Mouse (Mus musculus): Measurements from ENCODE around the gene Arhgap15.

Gene Arhgap15

GRCm38 (mm10) chr2:44345325-44345945, 596.8 kb downstream of the Arhgap15 start:
- DNase-seq (ENCODE audit: low read depth in 1 of 2, low spot score in 2 of 2): no peak

- no peak for DNase-seq (ENCODE audit: low read depth in 1 of 2, low spot score in 2 of 2)
Measured at GRCm38 (mm10) chr2:44346184-44346583, 597.6 kb downstream of the Arhgap15 start.

DNA sequence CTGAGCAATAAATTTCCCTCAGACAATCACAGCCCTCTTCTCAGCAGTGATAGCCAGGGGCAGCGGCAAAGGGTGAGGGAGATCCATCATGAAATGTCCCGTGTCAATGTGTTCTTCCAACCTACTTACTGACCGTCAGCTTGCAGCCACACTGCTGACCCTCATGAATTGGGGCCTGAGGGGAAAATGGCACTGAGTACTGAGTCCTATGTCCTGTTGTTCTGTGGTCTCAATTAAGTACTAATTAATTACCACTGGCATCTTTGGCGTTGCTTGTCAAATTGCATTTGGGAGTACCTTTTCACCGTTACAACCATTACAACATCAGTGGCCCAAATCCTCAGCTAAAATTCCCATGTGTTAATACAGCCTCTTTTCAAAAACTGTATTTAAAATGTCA, 599.2 kb downstream of the Arhgap15 start:
- no peak for DNase-seq (ENCODE audit: low read depth in 1 of 2, low spot score in 2 of 2)

DNA sequence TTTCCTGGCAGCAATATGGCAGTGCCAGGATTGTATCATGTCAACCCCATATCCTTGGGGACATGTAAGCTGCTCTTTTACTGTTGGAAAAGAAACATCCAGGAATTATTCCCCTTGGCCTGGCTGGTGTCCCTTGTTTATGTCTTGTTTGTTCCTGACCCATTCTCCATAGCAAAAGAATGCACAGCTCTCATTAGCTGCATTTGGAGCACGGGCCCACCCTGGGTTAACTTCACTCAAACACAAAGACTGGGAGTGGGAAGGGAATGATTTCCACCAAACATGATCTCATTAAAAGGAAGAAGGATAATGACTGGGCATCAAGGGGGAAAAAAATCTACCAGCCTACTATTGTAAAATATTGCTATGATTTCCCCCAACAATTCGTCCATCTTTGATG, 600.5 kb downstream of the Arhgap15 start:
- DNase-seq (ENCODE audit: low read depth in 1 of 2, low spot score in 2 of 2): no peak

DNA sequence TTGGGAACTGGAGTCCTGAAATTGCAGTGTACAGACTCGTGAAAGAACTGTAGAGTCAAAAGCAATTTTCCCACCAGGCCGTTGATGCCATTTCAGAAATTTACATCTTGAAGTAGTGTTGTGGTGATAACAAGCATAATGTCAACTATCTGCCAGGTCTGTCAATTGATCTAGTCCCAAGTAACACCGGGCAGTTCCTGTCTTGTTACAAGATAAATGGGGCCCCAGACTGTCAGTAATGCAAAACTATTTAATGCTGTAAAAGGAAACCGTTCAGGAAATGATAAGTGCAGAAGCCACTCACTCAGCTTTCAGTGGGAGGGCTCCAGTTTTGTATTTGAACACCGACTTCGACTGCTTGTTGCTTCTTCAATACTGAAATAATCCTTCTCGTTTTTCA, 604.3 kb downstream of the Arhgap15 start:
- DNase-seq (ENCODE audit: low read depth in 1 of 2, low spot score in 2 of 2): no peak

DNA sequence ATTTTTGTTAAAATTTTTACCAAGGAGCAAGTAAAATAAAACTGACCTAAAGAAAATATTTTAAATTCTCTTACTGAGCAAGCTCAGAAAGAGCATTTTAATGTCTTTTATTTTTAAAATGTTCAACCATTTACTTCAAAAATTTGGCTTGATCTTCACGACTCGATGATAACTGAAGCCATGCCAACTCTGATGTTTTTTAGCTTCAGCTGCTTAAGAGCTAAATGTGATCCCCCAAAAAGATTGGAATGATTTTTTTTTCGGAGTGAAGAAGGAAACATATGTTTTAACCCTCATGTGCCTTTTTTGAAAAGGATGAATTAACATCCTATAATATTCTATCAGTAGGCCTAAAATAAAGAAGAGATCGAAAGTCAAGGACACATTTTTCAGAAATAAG, 605.0 kb downstream of the Arhgap15 start:
- no peak for DNase-seq (ENCODE audit: low read depth in 1 of 2, low spot score in 2 of 2)

- no peak for DNase-seq (ENCODE audit: low read depth in 1 of 2, low spot score in 2 of 2)
Measured at GRCm38 (mm10) chr2:44354786-44355185, 606.2 kb downstream of the Arhgap15 start.

DNA sequence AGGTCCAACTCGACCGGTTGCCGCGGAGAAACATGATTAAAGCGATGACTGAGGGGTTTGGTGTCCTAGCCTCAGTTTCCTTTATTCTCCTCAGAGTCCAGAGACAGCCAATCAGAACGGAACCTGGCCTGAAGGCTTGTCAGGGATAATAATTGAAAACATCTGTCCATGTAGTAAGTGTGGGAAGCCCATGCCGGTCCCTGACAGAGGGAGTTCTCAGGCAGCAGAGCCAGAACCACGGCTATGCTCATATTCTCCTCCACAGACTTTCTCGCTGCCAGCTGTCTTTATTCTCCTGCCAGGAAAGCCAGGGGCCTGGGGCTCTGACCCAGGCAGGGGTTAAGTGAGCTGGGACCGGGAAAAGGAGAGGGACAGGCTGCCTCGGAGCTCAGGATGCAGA, 606.7 kb downstream of the Arhgap15 start:
- no peak for DNase-seq (ENCODE audit: low read depth in 1 of 2, low spot score in 2 of 2)

DNA sequence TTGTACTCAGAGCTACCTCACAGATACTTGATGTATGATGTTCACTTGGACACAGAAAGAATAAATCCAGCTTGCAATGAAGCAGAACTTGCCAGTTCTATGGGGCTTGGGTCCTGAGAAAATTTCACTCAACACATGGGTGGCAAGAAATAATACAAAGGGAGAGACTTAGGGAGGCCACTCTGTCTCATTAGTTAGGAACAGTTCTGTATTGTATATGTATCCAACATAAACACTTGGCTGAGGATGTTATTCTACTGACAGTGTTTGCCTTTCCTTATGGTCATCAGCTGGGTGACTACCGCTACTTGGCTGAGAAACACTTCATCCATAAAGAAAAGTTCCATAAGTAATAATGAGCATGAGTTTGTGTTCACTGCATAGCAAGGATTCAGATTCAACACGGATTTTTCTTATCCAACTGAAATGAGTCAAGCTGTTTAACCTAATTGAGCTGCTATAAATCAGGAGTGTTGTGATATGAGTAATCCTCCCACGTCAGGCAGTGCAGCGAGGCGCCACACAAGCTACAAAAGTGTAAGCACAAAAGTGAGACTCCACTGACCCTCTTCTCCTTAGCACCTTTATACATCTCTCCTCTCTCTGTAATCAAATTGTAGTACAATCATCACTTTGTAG, 607.7 kb downstream of the Arhgap15 start:
- DNase-seq (ENCODE audit: low read depth in 1 of 2, low spot score in 2 of 2): no peak

DNA sequence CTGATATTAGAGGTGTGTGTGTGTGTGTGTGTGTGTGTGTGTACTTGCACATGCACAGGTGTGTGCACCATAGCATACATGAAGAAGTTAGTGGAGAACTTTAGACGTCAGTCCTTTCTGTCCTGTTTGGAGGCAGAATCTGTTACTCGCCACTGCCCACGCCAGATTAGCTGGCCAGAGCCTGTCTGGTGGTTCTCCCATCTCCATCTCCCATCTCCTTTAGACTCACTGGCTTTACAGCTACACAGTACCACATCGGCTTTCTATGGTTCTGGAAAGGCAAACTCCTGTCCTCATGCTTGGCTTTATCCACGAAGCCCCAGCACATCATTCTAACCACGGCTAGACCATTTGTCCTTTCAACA, 608.2 kb downstream of the Arhgap15 start:
- DNase-seq (ENCODE audit: low read depth in 1 of 2, low spot score in 2 of 2): no peak

DNA sequence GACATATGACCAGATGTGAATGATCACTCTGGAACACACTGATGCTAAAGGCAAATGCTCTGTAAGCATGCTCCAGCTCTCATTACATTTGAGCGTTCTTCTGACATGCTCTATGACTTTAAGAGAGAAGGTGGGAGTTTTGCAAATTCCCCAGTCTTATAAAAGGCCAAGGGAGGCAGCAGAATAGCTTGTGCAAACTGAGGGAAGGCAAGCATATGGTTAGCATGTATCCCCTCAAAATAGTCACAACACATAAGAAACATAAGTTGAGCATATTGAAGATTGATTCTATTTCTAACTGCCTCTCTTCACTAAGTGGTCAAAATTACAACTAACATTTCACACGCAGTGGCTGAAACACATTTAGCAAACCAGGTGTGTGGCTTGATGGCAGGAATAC, 631.6 kb downstream of the Arhgap15 start:
- no peak for DNase-seq (ENCODE audit: low read depth in 1 of 2, low spot score in 2 of 2)

DNA sequence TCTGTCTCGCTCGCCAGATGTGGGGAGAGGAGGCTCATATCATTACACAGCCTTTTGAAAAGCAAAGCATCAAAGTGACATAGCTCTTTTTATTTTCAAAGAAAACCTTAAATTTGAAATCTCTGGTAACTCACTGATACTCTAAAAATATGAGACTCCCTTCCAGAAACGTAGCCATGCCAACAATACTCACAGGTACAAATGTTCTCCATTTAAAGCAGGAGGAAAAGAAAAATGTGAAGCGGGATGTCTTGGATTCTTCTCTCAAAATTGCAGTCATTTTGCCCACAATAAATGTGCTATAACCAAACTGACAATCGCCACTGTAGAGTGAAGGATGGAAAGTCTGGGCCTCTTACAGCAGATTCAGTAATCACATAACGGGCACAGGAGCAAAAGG, 635.9 kb downstream of the Arhgap15 start:
- no peak for DNase-seq (ENCODE audit: low read depth in 1 of 2, low spot score in 2 of 2)

- no peak for DNase-seq (ENCODE audit: low read depth in 1 of 2, low spot score in 2 of 2)
Measured at GRCm38 (mm10) chr2:44389556-44389955, 640.9 kb downstream of the Arhgap15 start.

GRCm38 (mm10) chr2:44393789-44394188, 645.2 kb downstream of the Arhgap15 start:
- no peak for DNase-seq (ENCODE audit: low read depth in 1 of 2, low spot score in 2 of 2)

GRCm38 (mm10) chr2:44394956-44395501, 646.4 kb downstream of the Arhgap15 start:
- DNase-seq (ENCODE audit: low read depth in 1 of 2, low spot score in 2 of 2): no peak

- DNase-seq (ENCODE audit: low read depth in 1 of 2, low spot score in 2 of 2): no peak
Measured at GRCm38 (mm10) chr2:44395577-44395976, 647.0 kb downstream of the Arhgap15 start.

- no peak for DNase-seq (ENCODE audit: low read depth in 1 of 2, low spot score in 2 of 2)
Measured at GRCm38 (mm10) chr2:44397209-44397608, 648.6 kb downstream of the Arhgap15 start.

GRCm38 (mm10) chr2:44397735-44398337, 649.2 kb downstream of the Arhgap15 start:
- DNase-seq (ENCODE audit: low read depth in 1 of 2, low spot score in 2 of 2): no peak

GRCm38 (mm10) chr2:44399191-44399926, 650.7 kb downstream of the Arhgap15 start:
- no peak for DNase-seq (ENCODE audit: low read depth in 1 of 2, low spot score in 2 of 2)

DNA sequence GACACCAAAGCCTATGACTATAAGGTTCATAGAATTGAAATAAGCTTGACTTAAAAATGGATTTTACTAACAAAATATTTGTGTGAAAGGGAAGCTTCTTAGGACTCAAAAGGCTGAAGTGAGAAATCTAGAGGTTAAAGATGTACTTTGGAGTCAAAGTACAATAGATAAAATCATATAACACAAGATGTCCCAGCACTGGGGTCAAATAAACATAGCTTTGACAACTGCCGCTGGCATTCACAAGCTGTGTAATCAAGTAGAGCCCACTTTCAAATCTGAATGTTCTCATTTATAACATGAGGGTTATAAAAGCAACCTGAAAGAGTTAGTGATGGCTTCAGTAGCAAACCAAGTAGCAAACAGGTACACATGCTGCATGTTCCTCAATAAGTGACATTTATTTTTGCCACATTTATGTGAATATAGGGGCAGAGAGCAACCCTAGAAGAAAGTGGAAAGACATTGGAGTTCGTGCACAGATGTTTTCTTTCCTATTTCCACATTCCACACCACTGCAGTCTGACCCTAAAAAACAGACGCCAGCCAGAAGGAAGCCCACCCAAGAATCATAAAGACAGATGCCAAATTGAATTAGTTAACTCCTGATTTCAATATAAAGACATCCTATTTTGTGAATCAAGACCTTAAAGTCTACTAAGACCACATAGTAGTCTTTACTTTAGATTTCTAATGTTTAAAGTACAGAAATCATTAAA, 653.2 kb downstream of the Arhgap15 start:
- no peak for DNase-seq (ENCODE audit: low read depth in 1 of 2, low spot score in 2 of 2)

DNA sequence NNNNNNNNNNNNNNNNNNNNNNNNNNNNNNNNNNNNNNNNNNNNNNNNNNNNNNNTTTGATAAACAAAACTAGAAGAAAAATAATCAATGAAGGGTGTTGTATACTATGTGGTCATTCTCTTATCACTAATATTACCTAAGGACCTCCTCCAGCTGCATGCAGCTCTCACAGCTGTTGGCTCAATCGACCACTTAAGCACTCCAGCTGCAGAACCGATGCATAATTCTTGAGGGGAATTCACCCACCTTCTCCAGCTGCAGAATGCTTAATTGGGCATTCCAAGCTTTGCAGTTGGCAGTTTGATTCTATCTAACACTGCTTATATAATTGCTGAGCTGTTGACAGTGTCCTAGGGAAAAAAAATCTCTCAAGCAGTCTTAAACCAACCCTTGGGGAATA, 663.0 kb downstream of the Arhgap15 start:
- DNase-seq (ENCODE audit: low read depth in 1 of 2, low spot score in 2 of 2): no peak
